Mouse (Mus musculus) CD4-positive helper T cell, adult 2 months (primary cell): Measurements from ENCODE around the gene Myh7b.

ENCODE experiments used
- DNase-seq: peaks from one replicate; pipeline ENCODE4 v3.0.0-alpha.2; 2012; ENCODE audit warnings: low read depth, missing footprints, low spot score

Myh7b gene

DNA sequence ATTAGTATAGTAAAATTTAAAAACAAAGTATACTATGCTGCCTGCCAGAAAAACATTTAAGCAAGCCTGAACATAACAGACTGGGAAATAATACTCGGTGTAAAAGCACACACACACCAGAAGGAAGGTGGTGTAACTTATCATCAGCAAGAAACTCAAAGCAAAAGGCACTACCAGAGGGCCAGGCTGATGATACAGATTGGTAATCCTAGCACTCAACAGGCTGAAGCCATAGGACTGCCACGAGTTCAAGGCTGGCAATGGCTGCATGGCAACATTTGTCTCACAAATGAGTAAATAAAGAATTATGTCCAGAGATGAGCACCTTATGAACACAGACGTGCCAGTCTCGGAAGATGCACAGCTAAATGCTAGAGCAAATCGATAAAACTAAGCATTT lies 72.8 kb downstream of the Myh7b start:
- DNase-seq: no peak
